Mouse (Mus musculus): Measurements from ENCODE around the gene Ccdc84.
"Not testable (repeated sequence)": the region's sequence is repeated elsewhere in the genome, so short reads cannot be mapped to it uniquely, and the experiment has no call there.

The Ccdc84 gene

DNA sequence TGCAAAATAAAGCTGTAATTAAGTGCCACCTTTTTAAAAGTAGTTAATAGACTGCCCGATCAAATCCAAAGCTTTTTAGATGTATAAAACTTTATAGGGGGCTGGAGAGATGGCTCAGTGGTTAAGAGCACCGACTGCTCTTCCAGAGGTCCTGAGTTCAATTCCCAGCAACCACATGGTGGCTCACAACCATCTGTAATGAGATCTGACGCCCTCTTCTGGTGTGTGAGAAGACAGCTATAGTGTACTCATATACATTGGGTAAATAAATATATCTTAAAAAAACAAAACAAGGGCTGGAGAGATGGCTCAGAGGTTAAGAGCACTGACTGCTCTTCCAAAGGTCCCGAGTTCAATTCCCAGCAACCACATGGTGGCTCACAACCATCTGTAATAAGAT is 56.4 kb downstream of the Ccdc84 start:
- not testable (repeated sequence) for DNase-seq (ENCODE audit: low spot score in 2 of 2)

DNA sequence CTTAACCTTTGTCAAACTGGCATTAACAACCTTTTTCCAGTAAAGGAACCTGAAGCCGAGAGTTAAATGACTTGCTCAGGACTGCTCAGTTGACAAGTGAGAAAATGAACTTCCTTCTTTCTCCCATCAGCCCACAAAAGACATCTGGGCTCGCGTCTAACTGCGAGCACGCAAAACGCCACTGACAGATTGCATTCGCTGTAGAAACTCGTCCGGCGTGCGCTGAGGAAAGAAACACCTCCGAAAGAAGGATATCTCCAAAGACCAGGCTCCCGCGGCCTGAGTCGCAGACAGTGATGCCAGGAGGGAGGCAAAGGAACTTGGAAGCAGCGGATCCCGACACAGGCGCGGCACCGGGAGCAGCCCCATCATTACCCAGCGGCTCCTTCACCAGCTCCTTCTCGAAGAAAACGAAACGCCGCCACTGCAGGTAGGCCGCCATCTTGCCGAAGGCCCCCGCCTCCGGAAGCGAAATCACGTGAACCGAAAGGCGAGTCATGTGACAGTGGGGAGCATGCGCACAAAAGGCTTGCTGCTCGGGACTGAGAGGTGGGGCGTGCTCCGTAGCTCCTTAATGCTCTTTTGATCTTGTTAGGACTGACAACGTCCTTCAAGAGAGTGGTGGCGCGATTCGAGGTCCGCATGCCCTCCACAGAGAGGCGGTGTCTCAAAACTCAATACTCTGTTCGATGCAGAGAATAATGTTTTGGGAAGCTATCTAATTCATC is 57.0 kb downstream of the Ccdc84 start, which contains the start of gene Vps11:
Gene Vps11, minus strand, starts transcription at position 481 of the 728 bp plus-strand sequence.
- peak; percentile 95 to 97 for DNase-seq (ENCODE audit: low spot score in 2 of 2)

All from natural killer cell, adult 2 months (primary cell).